Mouse (Mus musculus) embryonic facial prominence, embryonic 12.5 days (tissue): ENCODE data around the gene Cdk1. TPM values are rescaled to one million over a fixed set of nuclear protein-coding genes. Genes with fewer than 3 reads are reported as not detected.

Experiments
- ATAC-seq: fragments of 200-750 bp; cut with Nextera tagmentation; 2 replicates; pipeline ENCODE4 v1.8.0; 2017; ENCODE audit not compliant: insufficient number of reproducible peaks, insufficient read depth, low FRiP score, low TSS enrichment
- H3K27ac ChIP-seq: fragments of 300-500 bp; sonication (generic); 2 replicates; pipeline ENCODE4 v1.5.1; 2016; ENCODE audit warnings: mild to moderate bottlenecking
- H3K27me3 ChIP-seq: fragments of 300-500 bp; sonication (generic); 2 replicates; pipeline ENCODE4 v1.6.1; 2016; ENCODE audit warnings: mild to moderate bottlenecking, moderate library complexity
- H3K36me3 ChIP-seq: fragments of 300-500 bp; sonication (generic); 2 replicates; pipeline ENCODE4 v1.6.1; 2016; ENCODE audit warnings: mild to moderate bottlenecking
- H3K4me1 ChIP-seq: fragments of 300-500 bp; sonication (generic); 2 replicates; pipeline ENCODE4 v1.6.1; 2016
- H3K4me2 ChIP-seq: fragments of 300-500 bp; sonication (generic); replicated peaks from 2 replicates; pipeline ENCODE4 v1.6.1; 2016; ENCODE audit warnings: mild to moderate bottlenecking, moderate library complexity
- H3K4me3 ChIP-seq: fragments of 300-500 bp; sonication (generic); 2 replicates; pipeline ENCODE4 v1.5.1; 2016; ENCODE audit warnings: mild to moderate bottlenecking
- H3K9ac ChIP-seq: fragments of 300-500 bp; sonication (generic); 2 replicates; pipeline ENCODE4 v1.6.1; 2016; ENCODE audit warnings: mild to moderate bottlenecking, moderate library complexity
- H3K9me3 ChIP-seq: fragments of 300-500 bp; sonication (generic); 2 replicates; pipeline ENCODE4 v1.6.1; 2016; ENCODE audit warnings: mild to moderate bottlenecking, moderate library complexity
- WGBS: fragments of 180-500 bp; shearing (Covaris S2); methylation state at CpG from one replicate; pipeline ENCODE4 v1.1.7; 2016; 5-methylcytosine and 5-hydroxymethylcytosine counted together
- polyA plus RNA-seq: library from polyadenylated mRNA; unstranded; fragments of >200 nt; fragmentation: Nextera tagmentation; extraction: Ambion mirVana; gene quantifications from 2 replicates; pipeline ENCODE4 v1.2.1, GENCODE M21; 2016

Cdk1 gene
- polyA plus RNA-seq, result 372 and 387 TPM in 2 replicates

DNA sequence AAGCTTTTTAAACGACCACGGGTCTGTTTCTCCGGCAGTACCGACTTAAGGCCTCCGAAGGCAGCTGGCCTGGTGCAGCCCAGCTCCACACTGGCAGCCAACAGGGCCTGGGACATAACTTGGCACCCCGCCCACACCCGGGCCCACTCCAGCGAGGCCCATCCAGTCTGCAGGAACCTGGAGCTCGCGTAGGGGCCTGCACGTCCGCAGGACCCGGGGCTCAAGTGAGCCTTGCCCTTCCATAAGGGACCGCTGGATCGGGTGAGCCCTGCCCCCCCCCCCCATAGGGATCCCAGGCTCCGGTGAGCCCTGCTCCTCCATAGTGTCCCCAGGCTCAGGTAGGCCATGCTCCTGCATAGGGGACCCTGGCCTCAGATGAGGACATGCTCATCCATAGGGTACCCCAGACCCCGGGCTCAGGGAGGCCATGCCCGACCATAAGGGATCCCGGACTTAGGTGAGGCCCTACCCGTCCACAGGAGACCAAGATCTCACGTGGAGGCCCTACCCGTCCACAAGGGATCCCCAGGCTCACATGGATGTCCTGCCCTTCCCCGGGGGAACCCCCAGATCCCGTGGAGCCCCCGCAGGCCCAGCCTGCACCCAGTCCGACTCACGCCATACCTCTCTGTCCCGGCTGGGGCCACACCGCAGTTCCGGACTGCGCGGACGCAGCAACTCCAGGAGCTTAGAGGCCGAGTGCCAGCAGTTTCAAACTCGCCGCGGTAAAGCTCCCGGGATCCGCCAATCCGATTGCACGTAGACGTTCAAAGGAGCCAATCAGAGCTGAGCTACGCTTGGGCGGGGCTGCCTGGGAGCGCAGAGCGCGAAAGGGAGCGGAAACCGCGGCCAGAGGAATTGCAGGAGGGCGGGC is at the start of gene Cdk1:
TSS of gene Cdk1 (minus strand) at position 727 of the 874 bp plus-strand sequence.
- ATAC-seq, result peak; percentile 93
- Histone ChIP-seq H3K27me3 (no peaks in the 10 kb centered on the region), H3K9me3 (no peaks in the 10 kb centered on the region), H3K27ac (peak within 1 kb of the TSS; percentile 86), H3K9ac (peak within 1 kb of the TSS; percentile 90), H3K4me2 (peak within 1 kb of the TSS; percentile 83), H3K36me3 (peaks cover 31% of the 10 kb centered on the region), H3K4me3 (peak within 1 kb of the TSS; percentile 93), H3K4me1 (peaks cover 38% of the 10 kb centered on the region)
- WGBS, result under 1% methylated on average over 51 of the region's 51 CpGs

DNA sequence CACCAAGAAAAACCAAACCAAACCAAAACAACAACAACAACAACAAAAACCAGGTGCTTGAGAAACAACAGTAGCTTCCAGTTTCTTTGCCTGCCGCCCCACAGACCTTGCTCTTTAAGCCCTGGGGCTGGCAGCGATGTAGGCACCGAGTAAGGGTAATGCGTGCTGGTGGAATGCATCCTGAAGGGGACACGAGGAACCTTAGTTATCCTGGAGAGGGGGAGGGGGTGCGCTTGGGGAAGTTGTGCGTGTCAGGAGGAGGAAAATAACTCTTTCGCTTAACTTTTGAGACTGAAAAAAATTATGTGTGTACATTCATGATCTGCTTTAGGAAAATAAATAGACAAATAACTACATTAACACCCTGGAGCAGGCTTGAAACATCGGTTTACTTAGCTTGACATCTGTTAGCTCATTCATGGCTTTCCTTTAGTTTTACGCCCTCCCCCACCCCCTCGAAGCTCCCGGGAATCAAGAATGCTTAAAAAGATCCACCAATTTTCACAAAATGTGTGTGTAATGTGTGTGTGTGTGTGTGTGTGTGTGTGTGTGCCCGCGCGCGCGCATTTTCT is 47.2 kb upstream of the Cdk1 start:
- 5% methylated on average over 17 of the region's 17 CpGs for WGBS
- peaks cover 19% of the 10 kb centered on the region for H3K4me1 ChIP-seq
- H3K9me3 ChIP-seq, result no peaks in the 10 kb centered on the region
- H3K4me3 ChIP-seq, result peak overlapping the region; percentile 57
- peak overlapping the region; percentile 100 for H3K4me2 ChIP-seq
- ATAC-seq, result no peak
- no peak overlapping the region for H3K27ac ChIP-seq
- H3K9ac ChIP-seq, result peak overlapping the region; percentile 64
- no peaks in the 10 kb centered on the region for H3K36me3 ChIP-seq
- H3K27me3 ChIP-seq, result peaks cover 54% of the 10 kb centered on the region

DNA sequence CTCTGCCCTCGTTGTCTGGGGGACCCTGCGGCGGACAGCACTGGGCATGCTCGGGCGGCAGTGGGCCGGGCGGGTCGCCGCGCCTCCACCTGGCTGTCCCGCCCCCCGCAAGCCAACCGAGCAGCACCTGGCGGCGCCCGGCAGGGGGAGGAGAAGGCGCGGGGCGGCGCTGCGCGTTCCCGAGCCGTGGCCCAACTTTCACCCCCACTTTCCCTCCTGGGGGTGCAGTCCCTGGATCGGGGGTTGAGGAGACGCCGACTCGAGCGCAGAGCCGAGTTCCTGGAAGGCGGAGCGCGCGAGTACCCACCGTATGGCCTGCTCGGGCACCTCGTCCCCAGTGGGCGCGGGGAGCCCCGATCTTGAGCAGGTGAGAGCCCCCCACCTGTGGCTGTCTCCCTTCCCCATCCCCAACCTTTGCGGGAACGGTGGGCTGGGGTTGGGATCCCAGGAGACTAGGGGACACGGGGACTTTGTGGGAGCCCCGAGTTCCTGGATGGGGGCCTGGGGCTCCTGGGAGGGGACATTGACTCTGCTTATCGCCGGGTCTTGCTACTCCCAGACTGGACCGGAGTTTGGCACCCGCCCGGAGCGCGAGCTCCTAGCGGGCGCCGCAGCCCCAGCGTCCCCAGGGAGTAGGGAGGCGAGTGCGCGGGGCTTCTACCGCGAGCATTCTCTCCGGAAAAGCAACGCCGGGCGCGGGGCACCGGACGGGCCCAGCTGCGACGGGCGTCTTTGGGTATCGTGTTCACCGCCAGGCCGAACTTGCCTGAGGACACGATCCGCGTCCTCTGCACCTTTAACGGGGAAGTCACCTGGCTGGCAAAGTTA is 46.2 kb upstream of the Cdk1 start, which contains the start of gene Ank3:
TSS of gene Ank3 (plus strand) at position 11 of the 828 bp plus-strand sequence.
- WGBS, result under 1% methylated on average over 66 of the region's 77 CpGs
- peak; percentile 67 for ATAC-seq
- Histone ChIP-seq H3K27ac (no peak within 1 kb of the TSS), H3K27me3 (peaks cover 58% of the 10 kb centered on the region), H3K9me3 (no peaks in the 10 kb centered on the region), H3K4me2 (peak within 1 kb of the TSS; percentile 100), H3K4me3 (peak within 1 kb of the TSS; percentile 57), H3K9ac (peak within 1 kb of the TSS; percentile 64), H3K4me1 (peaks cover 19% of the 10 kb centered on the region), H3K36me3 (no peaks in the 10 kb centered on the region)

DNA sequence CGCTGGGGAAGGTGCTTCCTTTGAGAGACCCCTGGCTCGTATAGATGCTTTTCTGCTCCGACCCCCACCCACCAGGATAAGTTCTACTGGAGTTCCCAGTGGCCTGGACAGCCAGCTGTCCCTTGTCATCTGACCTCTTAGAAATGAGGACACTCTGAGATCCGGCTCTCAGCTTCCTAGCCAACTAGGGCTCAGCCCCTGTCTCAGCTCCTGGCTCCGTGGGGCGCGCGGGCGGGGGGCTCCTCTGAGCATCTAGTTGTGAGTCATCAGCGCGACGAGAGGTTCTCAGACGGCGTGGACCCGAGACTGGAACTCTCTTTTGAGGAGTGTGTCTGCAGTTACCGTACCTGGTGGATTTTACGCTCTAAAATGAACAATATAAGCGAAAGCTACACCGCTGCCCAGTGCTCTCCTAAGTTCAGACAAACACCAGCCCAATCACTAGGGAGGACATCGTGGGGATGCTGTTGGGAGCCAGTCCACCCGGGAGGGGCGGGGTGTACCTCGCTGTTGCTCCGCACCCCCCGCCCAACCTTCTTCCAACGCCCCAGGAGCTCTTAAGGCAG is 45.5 kb upstream of the Cdk1 start:
- no peak overlapping the region for H3K27ac ChIP-seq
- peak overlapping the region; percentile 64 for H3K9ac ChIP-seq
- peaks cover 58% of the 10 kb centered on the region for H3K27me3 ChIP-seq

DNA sequence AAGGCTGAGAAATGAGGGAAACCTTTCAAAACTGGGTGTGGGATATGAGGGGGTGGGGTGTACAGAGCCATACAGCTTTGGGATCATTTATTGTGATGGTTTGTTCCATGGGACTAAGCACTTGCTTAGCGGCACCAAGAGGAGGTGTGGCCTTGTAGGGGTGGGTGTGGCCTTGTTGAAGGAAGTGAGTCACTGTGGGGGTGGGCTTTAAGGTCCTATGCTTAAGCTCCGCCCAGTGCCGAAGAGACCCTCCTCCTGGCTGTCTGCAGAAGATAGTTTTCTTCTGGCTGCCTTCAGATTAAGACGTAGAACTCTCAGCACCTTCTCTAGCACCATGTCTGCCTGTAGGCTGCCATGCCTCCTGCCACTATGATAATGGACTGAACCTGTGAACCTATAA is 36.8 kb upstream of the Cdk1 start:
- Histone ChIP-seq H3K27me3 (0 out of 2 replicates have a peak, but pooled peaks cover under 1% of the 10 kb centered on the region), H3K4me3 (no peak overlapping the region), H3K9me3 (no peaks in the 10 kb centered on the region), H3K4me2 (no peak overlapping the region), H3K4me1 (0 out of 2 replicates have a peak, but pooled peaks cover 2% of the 10 kb centered on the region), H3K27ac (no peak overlapping the region), H3K36me3 (no peaks in the 10 kb centered on the region), H3K9ac (no peak overlapping the region)
- no peak for ATAC-seq
- WGBS, result 89% methylated on average over 4 of the region's 4 CpGs

More for the DNA sequence above, 45.5 kb upstream of the Cdk1 start:
- H3K9me3 ChIP-seq, result no peaks in the 10 kb centered on the region
- H3K4me1 ChIP-seq, result peaks cover 19% of the 10 kb centered on the region
- 0 out of 2 replicates have a peak, but pooled peaks have one; percentile 12 for ATAC-seq
- H3K36me3 ChIP-seq, result no peaks in the 10 kb centered on the region
- peak overlapping the region; percentile 57 for H3K4me3 ChIP-seq
- H3K4me2 ChIP-seq, result peak overlapping the region; percentile 100
- 1% methylated on average over 26 of the region's 26 CpGs for WGBS

DNA sequence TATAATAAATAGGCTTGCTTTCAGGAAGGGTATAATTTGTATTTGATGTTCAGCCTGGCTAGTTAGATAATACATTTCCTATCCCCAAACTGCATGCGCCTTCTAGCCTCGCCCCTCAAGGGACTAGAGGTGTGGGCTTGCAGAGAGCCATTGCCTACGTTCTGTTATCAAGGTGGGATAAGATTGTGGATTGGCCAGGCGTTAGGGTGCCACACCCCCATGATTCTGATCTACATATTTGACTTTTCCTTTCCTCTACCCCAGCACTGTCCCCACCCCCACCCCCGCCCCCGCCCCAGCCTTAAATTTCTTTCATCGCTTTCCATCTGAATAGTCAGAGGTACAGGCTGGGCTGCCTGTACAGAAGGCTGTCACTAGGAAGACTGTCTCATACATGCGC is 34.0 kb upstream of the Cdk1 start:
- H3K36me3 ChIP-seq, result no peaks in the 10 kb centered on the region
- 0 out of 2 replicates have a peak, but pooled peaks cover 2% of the 10 kb centered on the region for H3K4me1 ChIP-seq
- H3K9me3 ChIP-seq, result no peaks in the 10 kb centered on the region
- H3K4me2 ChIP-seq, result no peak overlapping the region
- no peaks in the 10 kb centered on the region for H3K27me3 ChIP-seq
- no peak overlapping the region for H3K4me3 ChIP-seq
- no peak for ATAC-seq
- no peak overlapping the region for H3K9ac ChIP-seq
- no peak overlapping the region for H3K27ac ChIP-seq
- WGBS, result 81% methylated on average over 8 of the region's 8 CpGs

DNA sequence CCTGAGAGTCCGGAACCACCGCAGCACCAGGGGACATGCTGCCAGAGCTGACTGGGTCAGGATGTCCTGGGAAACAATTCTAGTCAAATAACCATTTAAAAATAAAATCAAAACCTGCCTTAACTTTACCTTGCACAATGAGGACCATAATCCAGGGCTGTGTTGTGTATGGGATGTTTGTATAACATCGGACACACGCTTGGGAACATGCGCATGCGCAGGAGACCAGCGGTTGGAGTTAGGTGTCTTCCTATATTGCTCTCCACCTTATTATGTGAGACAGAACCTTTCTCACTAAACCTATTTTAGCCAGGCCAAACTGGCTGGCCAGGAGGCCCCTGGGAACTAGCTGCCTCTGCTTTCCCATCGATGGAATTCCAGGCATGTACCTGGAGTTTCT is 32.4 kb upstream of the Cdk1 start:
- no peaks in the 10 kb centered on the region for H3K9me3 ChIP-seq
- ATAC-seq, result no peak
- H3K36me3 ChIP-seq, result no peaks in the 10 kb centered on the region
- WGBS, result 85% methylated on average over 8 of the region's 8 CpGs
- H3K27ac ChIP-seq, result no peak overlapping the region
- no peaks in the 10 kb centered on the region for H3K27me3 ChIP-seq
- no peak overlapping the region for H3K4me2 ChIP-seq
- H3K4me1 ChIP-seq, result 0 out of 2 replicates have a peak, but pooled peaks cover 2% of the 10 kb centered on the region
- no peak overlapping the region for H3K4me3 ChIP-seq
- no peak overlapping the region for H3K9ac ChIP-seq

DNA sequence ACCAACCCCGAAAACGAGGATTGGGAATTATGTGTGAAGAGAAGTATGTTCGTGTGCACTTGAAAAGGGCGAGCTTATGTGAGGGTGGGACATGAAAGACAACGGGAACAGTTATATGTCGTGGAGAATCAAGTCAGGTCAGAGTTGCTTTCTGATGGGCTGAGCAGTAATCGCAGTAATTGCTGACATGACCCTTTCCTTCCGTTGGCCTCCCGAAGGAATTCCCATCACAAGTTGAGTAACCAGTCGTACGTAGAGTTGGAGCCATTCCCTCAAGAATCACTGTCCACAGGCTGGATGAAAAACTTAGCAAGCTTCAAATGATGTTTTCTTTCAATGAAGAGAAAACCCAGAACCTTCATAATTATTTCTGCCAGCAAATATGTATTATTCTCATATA is 31.9 kb upstream of the Cdk1 start:
- no peak for ATAC-seq

DNA sequence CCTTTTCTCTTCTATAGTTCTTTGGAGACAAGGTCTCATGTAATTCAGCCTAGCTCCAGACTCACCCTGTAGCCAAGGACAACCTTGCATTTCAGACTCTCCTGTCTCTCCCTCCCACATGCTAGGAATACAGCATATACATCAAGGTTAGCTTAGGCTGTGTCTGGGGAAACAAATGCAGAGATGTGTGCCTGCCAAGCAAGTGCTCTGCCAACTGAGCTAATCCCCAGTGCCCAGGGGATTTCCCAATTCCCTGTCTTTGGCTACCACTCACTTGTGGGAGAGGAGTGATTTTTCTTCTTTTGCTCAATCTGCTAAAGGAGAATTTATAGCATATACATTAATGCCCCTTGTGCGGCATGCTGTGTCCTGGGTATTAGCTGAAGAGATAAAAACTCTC is 30.4 kb upstream of the Cdk1 start:
- H3K4me1 ChIP-seq, result 0 out of 2 replicates have a peak, but pooled peaks cover 2% of the 10 kb centered on the region
- H3K27ac ChIP-seq, result no peak overlapping the region
- no peaks in the 10 kb centered on the region for H3K9me3 ChIP-seq
- no peak overlapping the region for H3K4me3 ChIP-seq
- no peaks in the 10 kb centered on the region for H3K36me3 ChIP-seq
- no peak overlapping the region for H3K4me2 ChIP-seq
- ATAC-seq, result no peak
- 90% methylated on average over 1 of the region's 1 CpGs for WGBS
- H3K9ac ChIP-seq, result no peak overlapping the region
- no peaks in the 10 kb centered on the region for H3K27me3 ChIP-seq

More for the DNA sequence above, 31.9 kb upstream of the Cdk1 start:
- no peak overlapping the region for H3K4me2 ChIP-seq
- no peaks in the 10 kb centered on the region for H3K27me3 ChIP-seq
- no peak overlapping the region for H3K27ac ChIP-seq
- no peaks in the 10 kb centered on the region for H3K36me3 ChIP-seq
- no peak overlapping the region for H3K9ac ChIP-seq
- WGBS, result 54% methylated on average over 11 of the region's 11 CpGs
- 0 out of 2 replicates have a peak, but pooled peaks cover 2% of the 10 kb centered on the region for H3K4me1 ChIP-seq
- H3K9me3 ChIP-seq, result no peaks in the 10 kb centered on the region
- H3K4me3 ChIP-seq, result no peak overlapping the region

DNA sequence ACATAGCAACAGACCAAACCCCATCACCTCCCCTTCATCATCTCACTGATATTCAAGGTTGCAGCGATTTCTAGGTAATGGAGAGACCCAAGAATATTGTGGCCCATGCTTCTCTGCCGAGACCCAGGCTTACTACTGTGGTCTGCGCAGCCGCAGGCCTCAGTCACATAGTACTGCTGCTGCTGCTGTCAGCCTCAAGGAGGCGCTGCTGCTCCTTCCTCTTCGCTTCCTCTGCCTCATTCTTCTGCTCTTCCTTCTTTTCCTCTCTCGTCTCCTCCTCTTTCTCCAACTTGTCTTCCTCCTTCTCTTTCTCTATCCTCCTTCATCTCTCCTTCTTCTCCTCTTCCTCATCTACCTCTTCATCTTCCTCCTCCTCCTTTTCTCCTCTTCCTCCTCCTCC is 22.4 kb upstream of the Cdk1 start:
- ATAC-seq, result no peak
- Histone ChIP-seq H3K4me2 (no peak overlapping the region), H3K4me3 (no peak overlapping the region), H3K36me3 (no peaks in the 10 kb centered on the region), H3K9ac (no peak overlapping the region), H3K27ac (no peak overlapping the region), H3K9me3 (no peaks in the 10 kb centered on the region), H3K27me3 (no peaks in the 10 kb centered on the region), H3K4me1 (no peaks in the 10 kb centered on the region)
- WGBS, result 53% methylated on average over 7 of the region's 7 CpGs
